Mouse (Mus musculus) liver, embryonic 13.5 days (tissue): ENCODE results near the gene Tatdn3. TPM values are rescaled to one million over a fixed set of nuclear protein-coding genes. Genes with fewer than 3 reads are reported as not detected.

Experiments
- ATAC-seq: fragments of 200-750 bp; cut with Nextera tagmentation; 2 replicates; pipeline ENCODE4 v1.8.0; 2017; ENCODE audit warnings: low read depth, mild to moderate bottlenecking, moderate number of reproducible peaks, moderate library complexity
- DNase-seq: peaks from one replicate; pipeline ENCODE4 v3.0.0; 2022
- H3K27ac ChIP-seq: fragments of 300-500 bp; sonication (generic); 2 replicates; pipeline ENCODE4 v1.5.1; 2015; ENCODE audit warnings: moderate library complexity, mild to moderate bottlenecking, inconsistent platforms
- H3K27me3 ChIP-seq: fragments of 300-500 bp; sonication (generic); 2 replicates; pipeline ENCODE4 v1.6.1; 2015; ENCODE audit warnings: mild to moderate bottlenecking, inconsistent platforms
- H3K36me3 ChIP-seq: fragments of 300-500 bp; sonication (generic); 2 replicates; pipeline ENCODE4 v1.6.1; 2015; ENCODE audit warnings: mild to moderate bottlenecking, inconsistent platforms
- H3K4me1 ChIP-seq: fragments of 300-500 bp; sonication (generic); replicated peaks from 2 replicates; pipeline ENCODE4 v1.6.1; 2015; ENCODE audit warnings: inconsistent platforms
- H3K4me2 ChIP-seq: fragments of 300-500 bp; sonication (generic); 2 replicates; pipeline ENCODE4 v1.6.1; 2015; ENCODE audit warnings: inconsistent platforms, mild to moderate bottlenecking, moderate library complexity
- H3K4me3 ChIP-seq: fragments of 300-500 bp; sonication (generic); replicated peaks from 2 replicates; pipeline ENCODE4 v1.5.1; 2015; ENCODE audit warnings: mild to moderate bottlenecking, inconsistent platforms
- H3K9ac ChIP-seq: fragments of 300-500 bp; sonication (generic); 2 replicates; pipeline ENCODE4 v1.6.1; 2015; ENCODE audit warnings: mild to moderate bottlenecking, inconsistent platforms
- H3K9me3 ChIP-seq: fragments of 300-500 bp; sonication (generic); replicated peaks from 2 replicates; pipeline ENCODE4 v1.6.1; 2016; ENCODE audit warnings: inconsistent platforms
- WGBS: fragments of 180-500 bp; shearing (Covaris S2); methylation state at CpG from one replicate; pipeline ENCODE4 v1.1.7; 2015; ENCODE audit not compliant: insufficient replicate concordance; 5-methylcytosine and 5-hydroxymethylcytosine counted together
- polyA plus RNA-seq: library from polyadenylated mRNA; unstranded; fragments of >200 nt; fragmentation: Nextera tagmentation; extraction: Ambion mirVana; gene quantifications from 2 replicates; pipeline ENCODE4 v1.2.1, GENCODE M21; 2015

Gene Tatdn3
- polyA plus RNA-seq, 1 experiment from 2014 or later: 8.6 TPM

DNA sequence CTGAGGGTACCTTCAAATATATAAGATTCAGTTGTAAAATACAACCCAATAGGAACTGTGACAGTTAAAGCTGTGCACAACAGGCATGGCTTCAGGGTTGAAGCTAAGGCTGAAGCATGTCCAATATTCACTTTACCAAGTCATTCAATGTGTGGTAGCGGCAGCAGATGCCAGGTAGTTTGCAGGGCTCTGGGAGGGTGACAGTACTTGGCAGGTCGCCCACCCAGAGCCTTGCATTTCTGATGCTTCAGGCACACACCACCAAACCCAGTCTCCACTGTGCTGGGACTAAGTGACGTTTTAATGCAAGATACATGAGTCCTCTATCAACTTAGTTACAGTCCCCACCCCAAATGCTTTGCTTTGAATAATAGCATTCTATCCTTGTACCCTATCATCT, 62.0 kb downstream of the Tatdn3 start:
- Histone ChIP-seq H3K36me3 (0 out of 2 replicates have a peak, but pooled peaks cover 11% of the 10 kb centered on the region), H3K27ac (no peak overlapping the region), H3K4me2 (no peak overlapping the region), H3K9ac (no peak overlapping the region), H3K4me3 (no peak overlapping the region), H3K9me3 (no peaks in the 10 kb centered on the region; the same call in 1 of the 2 replicates), H3K4me1 (no peaks in the 10 kb centered on the region), H3K27me3 (no peaks in the 10 kb centered on the region)
- DNase-seq (no peak), ATAC-seq (no peak)
- WGBS: 70% methylated on average over 3 of the region's 3 CpGs

DNA sequence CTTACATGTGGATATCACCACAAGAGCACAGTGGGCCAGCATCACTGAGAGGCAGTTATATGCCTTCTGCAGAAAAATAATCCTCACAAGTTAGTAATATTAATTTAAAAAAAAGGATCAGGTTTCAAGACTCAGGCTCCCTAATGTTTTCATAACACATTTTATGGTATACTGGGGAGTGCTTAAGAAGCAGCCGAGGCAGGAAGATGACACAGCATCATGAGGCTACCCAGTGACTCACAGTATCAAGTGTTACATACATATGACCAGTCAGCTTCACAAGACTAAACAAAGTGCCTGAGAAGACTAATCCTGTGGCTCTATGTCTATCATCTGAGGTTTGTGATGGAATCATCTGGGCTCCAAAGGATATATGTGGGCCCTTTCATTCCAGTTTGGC, 64.7 kb downstream of the Tatdn3 start:
- no peak for DNase-seq
- Histone ChIP-seq H3K9ac (no peak overlapping the region), H3K4me3 (no peak overlapping the region), H3K27me3 (no peaks in the 10 kb centered on the region), H3K27ac (no peak overlapping the region), H3K4me2 (no peak overlapping the region), H3K9me3 (no peaks in the 10 kb centered on the region; the same call in 1 of the 2 replicates), H3K36me3 (no peaks in the 10 kb centered on the region), H3K4me1 (no peaks in the 10 kb centered on the region)
- 57% methylated on average over 1 of the region's 1 CpGs for WGBS
- no peak for ATAC-seq

DNA sequence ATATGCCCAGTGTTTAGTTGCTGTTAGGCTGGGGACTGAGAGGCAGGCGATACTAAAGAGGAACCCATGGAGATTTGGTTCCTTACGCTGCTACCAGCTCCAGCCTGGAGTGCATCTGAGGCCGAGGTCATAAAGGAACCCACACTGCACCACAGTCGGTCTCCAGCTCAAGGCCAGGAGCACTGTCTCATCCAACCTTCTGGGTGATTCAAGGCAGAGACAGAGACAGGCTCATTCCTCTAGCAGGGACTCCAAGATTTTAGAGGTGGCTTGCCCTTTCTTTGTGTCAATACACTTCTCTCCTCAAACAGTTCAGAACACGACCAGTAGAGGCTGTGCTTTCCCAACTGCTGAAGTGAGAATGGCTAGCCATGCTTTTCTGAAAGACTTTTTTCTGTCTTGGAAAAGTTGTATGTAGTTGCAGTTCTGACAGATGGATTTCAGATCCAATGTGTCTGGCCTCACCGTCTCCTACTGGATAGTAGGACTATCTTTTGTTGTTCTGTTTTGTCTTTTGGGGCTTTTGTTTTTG, 66.3 kb downstream of the Tatdn3 start:
- Histone ChIP-seq H3K4me2 (no peak overlapping the region), H3K36me3 (no peaks in the 10 kb centered on the region), H3K4me3 (no peak overlapping the region), H3K27me3 (no peaks in the 10 kb centered on the region), H3K9ac (no peak overlapping the region), H3K4me1 (no peaks in the 10 kb centered on the region), H3K27ac (no peak overlapping the region), H3K9me3 (no peaks in the 10 kb centered on the region; the same call in 1 of the 2 replicates)
- no peak for DNase-seq
- WGBS: 53% methylated on average over 6 of the region's 6 CpGs
- no peak for ATAC-seq

Other genes with a start within 250 kb of the Tatdn3 start
- 3.6 and 4.5 TPM in 2 replicates for gene Rps6kc1, start 151.2 kb downstream of the Tatdn3 start, polyA plus RNA-seq
- 16.4 and 17.0 TPM in 2 replicates for gene Angel2, start 137.8 kb downstream of the Tatdn3 start, polyA plus RNA-seq
- 1.5 and 2.1 TPM in 2 replicates for gene Vash2, start 83.6 kb downstream of the Tatdn3 start, polyA plus RNA-seq
- gene Flvcr1, start 36.8 kb downstream of the Tatdn3 start, polyA plus RNA-seq: 4.3 and 5.0 TPM in 2 replicates
- not detected in 2 replicates for gene Spata45, start 26.3 kb downstream of the Tatdn3 start, polyA plus RNA-seq
- gene Nsl1, start 80 bp upstream of the Tatdn3 start, polyA plus RNA-seq: 16.7 and 18.1 TPM in 2 replicates
- gene Batf3, start 34.9 kb upstream of the Tatdn3 start, polyA plus RNA-seq: 2.6 and 3.1 TPM in 2 replicates
- gene Fam71a, start 101.9 kb upstream of the Tatdn3 start, polyA plus RNA-seq: not detected in 2 replicates
- gene Atf3, start 155.1 kb upstream of the Tatdn3 start, polyA plus RNA-seq: 1.3 TPM in 2 replicates